Mouse (Mus musculus): ENCODE data around the gene Setd5.

- TF ChIP-seq CTCF (IDR thresholded peaks at IDR 0.05; ENCODE audit: low read depth) (no peak), EP300 (optimal IDR thresholded peaks at IDR 0.05) (no peak)
Measured at GRCm38 (mm10) chr6:113040319-113040718, 36.8 kb upstream of the Setd5 start.
